Mouse (Mus musculus): ENCODE results near the gene Gm7271. TPM values are rescaled to one million over a fixed set of nuclear protein-coding genes. Genes with fewer than 3 reads are reported as not detected.
A peak's percentile ranks its signal among the peaks of the same experiment; 100 is the strongest.

Gm7271 gene
- polyA plus RNA-seq, 1 experiment, result not detected

DNA sequence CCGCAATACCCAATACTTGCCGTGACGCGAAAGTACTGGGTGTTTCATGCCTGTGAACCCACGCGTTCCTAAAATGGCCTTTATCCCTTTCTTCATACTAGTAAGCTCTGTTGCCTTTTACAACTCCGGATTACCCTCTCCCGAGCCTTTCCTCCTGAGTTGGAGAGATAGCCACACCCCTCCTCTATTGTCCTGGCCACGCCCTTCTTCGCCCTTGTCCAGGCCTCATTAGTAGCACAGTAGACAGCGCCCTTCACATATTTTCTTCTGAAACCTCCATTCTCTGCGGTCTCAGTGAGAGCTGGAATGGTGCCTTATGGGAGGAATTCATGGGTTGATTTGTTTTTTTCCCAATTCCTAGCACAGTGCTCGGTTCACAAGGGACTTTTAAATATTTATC is 11.3 kb downstream of the Gm7271 start:
- Histone ChIP-seq H3K27ac (ENCODE audit: insufficient read depth, low read length) (no peak overlapping the region), H3K36me3 (ENCODE audit: control insufficient read depth, insufficient read depth, low read length) (no peaks in the 10 kb centered on the region), H3K27me3 (ENCODE audit: control insufficient read depth, insufficient read depth, low read length) (no peaks in the 10 kb centered on the region), H3K4me3 (ENCODE audit: extremely low read depth, insufficient read depth, insufficient read length) (no peak overlapping the region), H3K4me1 (ENCODE audit: control insufficient read depth, insufficient read depth, insufficient read length) (no peaks in the 10 kb centered on the region)
- 88% methylated on average over 13 of the region's 13 CpGs for WGBS
- no peak for DNase-seq (ENCODE audit: low read depth in 1 of 2, low spot score in 2 of 2)
- TF ChIP-seq CTCF (IDR thresholded peaks at IDR 0.05; ENCODE audit: extremely low read depth, insufficient read depth, insufficient read length, insufficient replicate concordance) (no peak), POLR2A (IDR thresholded peaks at IDR 0.05; ENCODE audit: low read depth, low read length) (no peak)

DNA sequence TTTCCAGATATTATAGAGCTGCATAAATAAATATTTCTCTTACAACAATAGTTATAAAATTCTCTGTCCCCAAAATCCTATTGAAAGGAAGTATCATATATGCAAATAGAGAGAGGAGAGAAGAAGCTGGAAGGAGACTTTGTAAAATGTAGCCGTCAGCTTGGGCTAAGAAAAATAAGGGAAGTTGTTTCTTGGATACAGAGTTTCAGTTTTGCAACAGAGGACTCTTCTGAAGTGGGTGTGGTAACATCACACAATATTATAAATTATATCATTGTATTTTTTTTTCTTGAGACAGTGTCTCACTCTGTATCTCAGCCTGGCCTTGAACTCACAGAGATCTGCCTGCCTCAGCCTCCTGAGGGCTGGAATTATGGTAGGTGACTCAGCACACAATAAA is 38.6 kb downstream of the Gm7271 start:
- Histone ChIP-seq H3K4me3 (ENCODE audit: extremely low read depth, insufficient read depth, insufficient read length) (no peak overlapping the region), H3K27ac (ENCODE audit: insufficient read depth, low read length) (no peak overlapping the region), H3K36me3 (ENCODE audit: control insufficient read depth, insufficient read depth, low read length) (no peaks in the 10 kb centered on the region), H3K4me1 (ENCODE audit: control insufficient read depth, insufficient read depth, insufficient read length) (no peaks in the 10 kb centered on the region), H3K27me3 (ENCODE audit: control insufficient read depth, insufficient read depth, low read length) (no peaks in the 10 kb centered on the region)
- 27% methylated on average over 1 of the region's 1 CpGs for WGBS
- no peak for DNase-seq (ENCODE audit: low read depth in 1 of 2, low spot score in 2 of 2)
- TF ChIP-seq CTCF (IDR thresholded peaks at IDR 0.05; ENCODE audit: extremely low read depth, insufficient read depth, insufficient read length, insufficient replicate concordance), result no peak
- TF ChIP-seq POLR2A (IDR thresholded peaks at IDR 0.05; ENCODE audit: low read depth, low read length), result no peak

DNA sequence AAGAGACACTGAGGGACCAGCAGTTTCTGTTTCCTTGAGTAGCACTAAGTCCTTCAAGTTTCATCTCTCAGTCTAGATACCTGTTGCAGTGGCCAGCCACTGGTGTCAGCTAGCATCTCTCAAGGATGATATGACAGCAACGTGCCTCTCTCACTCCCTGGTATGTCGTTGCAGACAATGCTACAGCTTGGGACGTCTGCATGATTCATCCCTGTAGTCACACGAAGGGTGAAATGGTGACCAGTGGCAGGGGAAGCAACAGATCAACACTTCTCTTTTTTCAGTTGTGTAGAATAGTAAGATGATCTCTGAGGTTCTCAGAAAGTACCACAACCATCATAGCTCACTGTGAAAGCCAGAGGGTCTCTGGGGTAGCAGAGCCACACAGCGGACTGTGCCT is 40.8 kb downstream of the Gm7271 start:
- WGBS, result 31% methylated on average over 5 of the region's 5 CpGs
- no peak for DNase-seq (ENCODE audit: low read depth in 1 of 2, low spot score in 2 of 2)
- TF ChIP-seq POLR2A (IDR thresholded peaks at IDR 0.05; ENCODE audit: low read depth, low read length), result no peak
- no peak for TF ChIP-seq CTCF (IDR thresholded peaks at IDR 0.05; ENCODE audit: extremely low read depth, insufficient read depth, insufficient read length, insufficient replicate concordance)
- Histone ChIP-seq H3K27ac (ENCODE audit: insufficient read depth, low read length) (peak overlapping the region; percentile 55), H3K27me3 (ENCODE audit: control insufficient read depth, insufficient read depth, low read length) (no peaks in the 10 kb centered on the region), H3K36me3 (ENCODE audit: control insufficient read depth, insufficient read depth, low read length) (no peaks in the 10 kb centered on the region), H3K4me1 (ENCODE audit: control insufficient read depth, insufficient read depth, insufficient read length) (no peaks in the 10 kb centered on the region), H3K4me3 (ENCODE audit: extremely low read depth, insufficient read depth, insufficient read length) (no peak overlapping the region)

DNA sequence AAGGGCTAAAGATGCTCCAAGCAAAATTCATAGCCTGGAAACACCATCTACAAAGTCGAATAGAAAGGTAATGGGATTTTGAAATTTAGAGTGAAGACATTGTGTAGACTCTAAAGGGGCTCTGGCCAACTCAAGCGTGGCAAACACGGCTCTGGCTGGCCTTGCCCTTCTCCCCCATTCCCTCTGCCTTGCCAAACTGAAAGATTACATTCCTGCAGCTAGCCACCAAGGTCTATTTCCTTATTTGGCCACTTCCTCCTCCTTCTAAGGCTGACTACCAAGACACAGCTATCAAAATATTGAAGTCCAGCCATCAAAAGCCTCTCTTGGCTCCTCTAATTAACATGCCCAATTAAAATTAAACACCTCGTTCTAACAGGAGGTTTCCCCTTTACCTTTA is 41.2 kb downstream of the Gm7271 start:
- no peak overlapping the region for H3K4me3 ChIP-seq (ENCODE audit: extremely low read depth, insufficient read depth, insufficient read length)
- no peaks in the 10 kb centered on the region for H3K36me3 ChIP-seq (ENCODE audit: control insufficient read depth, insufficient read depth, low read length)
- no peaks in the 10 kb centered on the region; the same call in 1 of the 2 replicates for H3K4me1 ChIP-seq (ENCODE audit: control insufficient read depth, insufficient read depth, insufficient read length)
- no peaks in the 10 kb centered on the region for H3K27me3 ChIP-seq (ENCODE audit: control insufficient read depth, insufficient read depth, low read length)
- DNase-seq (ENCODE audit: low read depth in 1 of 2, low spot score in 2 of 2), result no peak
- peak overlapping the region; percentile 55 for H3K27ac ChIP-seq (ENCODE audit: insufficient read depth, low read length)
- WGBS, result 39% methylated on average over 4 of the region's 4 CpGs
- no peak for TF ChIP-seq POLR2A (IDR thresholded peaks at IDR 0.05; ENCODE audit: low read depth, low read length)
- TF ChIP-seq CTCF (IDR thresholded peaks at IDR 0.05; ENCODE audit: extremely low read depth, insufficient read depth, insufficient read length, insufficient replicate concordance), result no peak

DNA sequence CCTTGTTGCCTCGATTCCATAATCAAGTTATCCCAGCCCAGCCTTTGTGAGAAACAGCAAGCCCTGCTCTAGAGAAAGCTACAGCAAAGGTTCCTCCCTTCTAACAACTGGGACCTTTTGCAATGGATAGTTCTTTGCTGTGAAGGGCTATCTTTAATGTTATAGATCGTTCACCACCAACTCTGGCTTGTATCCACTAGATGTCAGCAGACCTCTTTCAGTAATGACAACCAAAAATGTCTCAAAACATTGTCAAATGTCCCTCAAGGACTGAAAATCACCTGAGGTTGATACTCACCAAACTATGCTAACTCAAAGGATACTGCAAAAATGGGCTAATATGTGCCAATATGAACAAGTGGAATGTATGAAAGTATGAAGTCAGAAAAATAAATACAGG is 42.0 kb downstream of the Gm7271 start:
- TF ChIP-seq POLR2A (IDR thresholded peaks at IDR 0.05; ENCODE audit: low read depth, low read length) (no peak), CTCF (IDR thresholded peaks at IDR 0.05; ENCODE audit: extremely low read depth, insufficient read depth, insufficient read length, insufficient replicate concordance) (no peak)
- DNase-seq (ENCODE audit: low read depth in 1 of 2, low spot score in 2 of 2), result no peak
- no peak overlapping the region for H3K4me3 ChIP-seq (ENCODE audit: extremely low read depth, insufficient read depth, insufficient read length)
- no peaks in the 10 kb centered on the region for H3K36me3 ChIP-seq (ENCODE audit: control insufficient read depth, insufficient read depth, low read length)
- peaks cover 2% of the 10 kb centered on the region; the same call in 1 of the 2 replicates for H3K4me1 ChIP-seq (ENCODE audit: control insufficient read depth, insufficient read depth, insufficient read length)
- 31% methylated on average over 2 of the region's 2 CpGs for WGBS
- H3K27me3 ChIP-seq (ENCODE audit: control insufficient read depth, insufficient read depth, low read length), result no peaks in the 10 kb centered on the region
- H3K27ac ChIP-seq (ENCODE audit: insufficient read depth, low read length), result no peak overlapping the region

DNA sequence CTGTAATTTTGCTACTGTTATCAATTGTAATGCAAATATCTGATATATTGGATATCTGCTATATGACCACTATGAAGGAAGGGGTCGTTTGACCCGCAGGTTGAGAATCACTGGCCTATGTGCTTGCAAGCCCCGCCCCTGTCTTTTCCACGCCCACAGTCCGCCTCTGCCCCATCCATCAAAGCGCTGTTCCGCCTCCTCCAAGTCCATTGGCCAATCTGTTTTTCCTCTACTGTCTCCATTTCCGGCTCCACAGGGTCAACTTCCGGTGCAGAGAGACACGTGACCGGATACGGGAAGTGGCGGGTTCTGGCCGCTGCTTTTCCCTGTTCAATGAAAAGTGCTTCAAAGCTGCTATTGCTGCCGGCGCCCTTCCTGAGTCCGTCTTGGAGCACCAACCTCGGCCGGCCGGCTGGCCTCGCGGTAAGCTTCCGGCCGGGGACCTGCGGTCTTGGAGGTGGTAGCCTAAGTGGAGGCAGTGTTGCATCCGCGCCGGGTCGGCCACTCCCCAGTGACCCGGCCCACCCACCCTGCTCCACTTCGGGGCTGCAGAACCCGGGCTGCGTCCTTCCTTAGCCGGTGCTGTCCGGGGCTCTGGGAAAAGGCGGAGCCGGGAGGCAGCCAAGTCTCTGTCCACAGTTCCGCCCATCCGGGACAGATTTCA is 45.3 kb downstream of the Gm7271 start, which contains the start of gene Exoc1:
Gene Exoc1, plus strand, starts transcription at position 272 of the 664 bp plus-strand sequence.
- TF ChIP-seq POLR2A (IDR thresholded peaks at IDR 0.05; ENCODE audit: low read depth, low read length), result no peak
- TF ChIP-seq CTCF (IDR thresholded peaks at IDR 0.05; ENCODE audit: extremely low read depth, insufficient read depth, insufficient read length, insufficient replicate concordance), result no peak
- Histone ChIP-seq H3K27ac (ENCODE audit: insufficient read depth, low read length) (peak within 1 kb of the TSS; percentile 50), H3K4me1 (ENCODE audit: control insufficient read depth, insufficient read depth, insufficient read length) (peaks cover 2% of the 10 kb centered on the region; the same call in 1 of the 2 replicates), H3K4me3 (ENCODE audit: extremely low read depth, insufficient read depth, insufficient read length) (peak within 1 kb of the TSS; percentile 91), H3K27me3 (ENCODE audit: control insufficient read depth, insufficient read depth, low read length) (no peaks in the 10 kb centered on the region), H3K36me3 (ENCODE audit: control insufficient read depth, insufficient read depth, low read length) (0 out of 2 replicates have a peak, but pooled peaks cover 1% of the 10 kb centered on the region)
- WGBS, result 1% methylated on average over 39 of the region's 39 CpGs
- peak; percentile 88 to 89 for DNase-seq (ENCODE audit: low read depth in 1 of 2, low spot score in 2 of 2)

DNA sequence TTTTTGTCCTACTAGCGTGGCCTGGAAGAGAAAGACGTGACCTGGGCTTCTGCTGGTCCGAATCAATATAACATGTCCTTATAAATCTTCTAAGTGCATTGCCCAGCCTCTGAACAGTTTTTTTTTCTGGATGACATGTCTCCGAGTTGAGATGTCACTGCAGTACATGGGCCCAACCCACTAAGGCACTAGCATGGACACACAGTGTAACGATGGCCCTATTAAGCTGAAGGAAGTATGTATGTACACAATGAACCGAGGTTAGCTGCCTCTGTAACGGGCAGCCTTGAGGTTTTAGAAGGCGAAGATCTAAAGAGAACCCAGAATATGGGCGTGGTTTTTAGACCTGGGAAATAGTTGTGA is 45.8 kb downstream of the Gm7271 start:
- no peak for TF ChIP-seq CTCF (IDR thresholded peaks at IDR 0.05; ENCODE audit: extremely low read depth, insufficient read depth, insufficient read length, insufficient replicate concordance)
- no peak for TF ChIP-seq POLR2A (IDR thresholded peaks at IDR 0.05; ENCODE audit: low read depth, low read length)
- 6% methylated on average over 9 of the region's 9 CpGs for WGBS
- DNase-seq (ENCODE audit: low read depth in 1 of 2, low spot score in 2 of 2), result no peak
- no peak overlapping the region for H3K27ac ChIP-seq (ENCODE audit: insufficient read depth, low read length)
- H3K4me1 ChIP-seq (ENCODE audit: control insufficient read depth, insufficient read depth, insufficient read length), result peaks cover 2% of the 10 kb centered on the region; the same call in 1 of the 2 replicates
- 0 out of 2 replicates have a peak, but pooled peaks cover 1% of the 10 kb centered on the region for H3K36me3 ChIP-seq (ENCODE audit: control insufficient read depth, insufficient read depth, low read length)
- H3K4me3 ChIP-seq (ENCODE audit: extremely low read depth, insufficient read depth, insufficient read length), result peak overlapping the region; percentile 91
- H3K27me3 ChIP-seq (ENCODE audit: control insufficient read depth, insufficient read depth, low read length), result no peaks in the 10 kb centered on the region

All from spleen, adult 2 months (tissue).